Mouse (Mus musculus): Measurements from ENCODE around the gene Fancc.

Fancc gene

GRCm38 (mm10) chr13:63290126-63290525 lies 207.0 kb downstream of the Fancc start:
- no peak for DNase-seq (ENCODE audit: low spot score)

- DNase-seq (ENCODE audit: low spot score): no peak
Observed at GRCm38 (mm10) chr13:63289687-63290086, 207.4 kb downstream of the Fancc start.

GRCm38 (mm10) chr13:63289152-63289551 lies 207.9 kb downstream of the Fancc start:
- DNase-seq (ENCODE audit: low spot score): no peak

GRCm38 (mm10) chr13:63286483-63287102 lies 210.5 kb downstream of the Fancc start:
- DNase-seq (ENCODE audit: low spot score): no peak

- DNase-seq (ENCODE audit: low spot score): no peak
Observed at GRCm38 (mm10) chr13:63284748-63285147, 212.3 kb downstream of the Fancc start.

- no peak for DNase-seq (ENCODE audit: low spot score)
Observed at GRCm38 (mm10) chr13:63283236-63283635, 213.8 kb downstream of the Fancc start.

- no peak for DNase-seq (ENCODE audit: low spot score)
Observed at GRCm38 (mm10) chr13:63281206-63281605, 215.9 kb downstream of the Fancc start.

GRCm38 (mm10) chr13:63280344-63280743 lies 216.7 kb downstream of the Fancc start:
- DNase-seq (ENCODE audit: low spot score): no peak

- DNase-seq (ENCODE audit: low spot score): no peak
Observed at GRCm38 (mm10) chr13:63279807-63280206, 217.3 kb downstream of the Fancc start.

- DNase-seq (ENCODE audit: low spot score): no peak
Observed at GRCm38 (mm10) chr13:63278796-63279475, 218.1 kb downstream of the Fancc start.

- DNase-seq (ENCODE audit: low spot score): no peak
Observed at GRCm38 (mm10) chr13:63278141-63278631, 218.9 kb downstream of the Fancc start.

- DNase-seq (ENCODE audit: low spot score): no peak
Observed at GRCm38 (mm10) chr13:63277316-63277715, 219.8 kb downstream of the Fancc start.

- no peak for DNase-seq (ENCODE audit: low spot score)
Observed at GRCm38 (mm10) chr13:63276389-63276788, 220.7 kb downstream of the Fancc start.

GRCm38 (mm10) chr13:63274488-63275166 lies 222.5 kb downstream of the Fancc start:
- no peak for DNase-seq (ENCODE audit: low spot score)

- DNase-seq (ENCODE audit: low spot score): no peak
Observed at GRCm38 (mm10) chr13:63273859-63274258, 223.2 kb downstream of the Fancc start.

- DNase-seq (ENCODE audit: low spot score): no peak
Observed at GRCm38 (mm10) chr13:63272602-63273229, 224.4 kb downstream of the Fancc start.

- DNase-seq (ENCODE audit: low spot score): no peak
Observed at GRCm38 (mm10) chr13:63272017-63272601, 225.0 kb downstream of the Fancc start.

GRCm38 (mm10) chr13:63270191-63270590 lies 226.9 kb downstream of the Fancc start:
- DNase-seq (ENCODE audit: low spot score): no peak

GRCm38 (mm10) chr13:63268776-63269175 lies 228.3 kb downstream of the Fancc start:
- no peak for DNase-seq (ENCODE audit: low spot score)

GRCm38 (mm10) chr13:63268371-63268770 lies 228.7 kb downstream of the Fancc start:
- no peak for DNase-seq (ENCODE audit: low spot score)

GRCm38 (mm10) chr13:63262168-63262957 lies 234.7 kb downstream of the Fancc start:
- DNase-seq (ENCODE audit: low spot score): no peak
